11 mouse cellular contexts compared by ENCODE assay signal in genomic region chr13:109665803-109666403, GRCm38 (mm10).
DNase-seq lines count a peak whose midpoint lies in the region; ATAC-seq and TF ChIP-seq lines count a peak whose summit lies in the region.
"Had no signal": no experiment of that assay in that cellular context is flagged by ENCODE, and none has a peak within 500 bp of the region (broad histone marks: within the 10 kb centered on the region; RNA-seq: fewer than 3 reads in every experiment).

No protein-coding gene starts in this region.

- no peak for TF ChIP-seq RAD21 in MEL (IDR thresholded peaks at IDR 0.05; ENCODE audit: low read depth, low read length)

- peak; percentile 98 for ATAC-seq in liver, embryonic 15.5 days (ENCODE audit: insufficient read depth)

- peak overlapping the region; percentile 41 for H3K27ac ChIP-seq in kidney, adult 2 months (ENCODE audit: insufficient read depth, low read depth, low read length)
- H3K27ac ChIP-seq in MEL (ENCODE audit: control insufficient read depth, low read depth, low read length), result peak overlapping the region; percentile 73
- peak overlapping the region; percentile 49 for H3K27ac ChIP-seq in embryonic fibroblast, embryonic 13.5 days (ENCODE audit: insufficient read depth, low read length)
- H3K27ac ChIP-seq in liver, embryonic 15.5 days (replicated peaks), result peak overlapping the region; percentile 91
- H3K27ac ChIP-seq: embryonic facial prominence, embryonic 10.5 days; layer of hippocampus, adult 2 months had no signal

- peak overlapping the region; percentile 58 for H3K4me2 ChIP-seq in liver, embryonic 15.5 days

- WGBS in kidney, adult 2 months, result 79% methylated on average over 10 of the region's 10 CpGs
- WGBS in liver, embryonic 15.5 days (ENCODE audit: insufficient replicate concordance), result 16% methylated on average over 10 of the region's 10 CpGs

- H3K79me2 ChIP-seq in MEL (ENCODE audit: control insufficient read depth, insufficient read depth, low read length, poor library complexity), result no peaks in the 10 kb centered on the region

- peak; percentile 92 to 93 for TF ChIP-seq EP300 in MEL (IDR thresholded peaks at IDR 0.05; ENCODE audit: low read depth in 1 of 2, low read length in 2 of 2)

- H3K9me3 ChIP-seq in MEL (replicated peaks; ENCODE audit: insufficient read depth, low read length), result no peaks in the 10 kb centered on the region
- H3K9me3 ChIP-seq in liver, embryonic 15.5 days (replicated peaks), result no peaks in the 10 kb centered on the region
- H3K9me3 ChIP-seq: embryonic facial prominence, embryonic 10.5 days had no signal

- no peak overlapping the region for H3K4me3 ChIP-seq in kidney, adult 2 months (ENCODE audit: insufficient read depth, low read depth, low read length)
- peak overlapping the region; percentile 1 to 35; a peak in 2 of 4 replicates for H3K4me3 ChIP-seq in MEL (ENCODE audit: control insufficient read depth in 1 of 2, insufficient read depth in 1 of 2, low read depth in 2 of 2, low read length in 2 of 2)
- no peak overlapping the region for H3K4me3 ChIP-seq in embryonic fibroblast, embryonic 13.5 days (ENCODE audit: insufficient read depth, low read length)
- H3K4me3 ChIP-seq in liver, embryonic 15.5 days (replicated peaks), result 0 out of 2 replicates have a peak overlapping the region, but pooled peaks have one; percentile 6
- H3K4me3 ChIP-seq: embryonic facial prominence, embryonic 10.5 days; layer of hippocampus, adult 2 months had no signal

- TF ChIP-seq CTCF in kidney, adult 2 months (conservative IDR thresholded peaks at IDR 0.05; ENCODE audit: insufficient read depth, insufficient read length, low read depth, low read length), result no peak
- no peak for TF ChIP-seq CTCF in MEL (IDR thresholded peaks at IDR 0.05 in 2 of 3, conservative IDR thresholded peaks at IDR 0.05 in 1 of 3; ENCODE audit: control insufficient read depth in 1 of 3, insufficient read depth in 1 of 3, low read depth in 2 of 3, low read length in 3 of 3, poor library complexity in 1 of 3, severe bottlenecking in 1 of 3)
- TF ChIP-seq CTCF in embryonic fibroblast, embryonic 13.5 days (IDR thresholded peaks at IDR 0.05; ENCODE audit: borderline replicate concordance, insufficient read depth, low read length), result no peak

- no peaks in the 10 kb centered on the region for H3K36me3 ChIP-seq in kidney, adult 2 months (ENCODE audit: control insufficient read depth, insufficient read depth, low read length)
- peaks cover 0 to 23% of the 10 kb centered on the region in 2 experiments; a peak in 2 of 4 replicates for H3K36me3 ChIP-seq in MEL (ENCODE audit: control insufficient read depth in 1 of 2, insufficient read depth in 2 of 2, low read length in 2 of 2)
- H3K36me3 ChIP-seq in liver, embryonic 15.5 days (replicated peaks), result no peaks in the 10 kb centered on the region
- H3K36me3 ChIP-seq: embryonic facial prominence, embryonic 10.5 days had no signal

- no peak for DNase-seq in kidney, adult 2 months
- no peak for DNase-seq in kidney, postnatal 4 days
- DNase-seq in MEL (ENCODE audit: low read depth, low spot score), result peak; percentile 81
- DNase-seq in thymus, postnatal 14 days, result no peak
- no peak for DNase-seq in testis, postnatal 10 days (ENCODE audit: low spot score)
- DNase-seq in urinary bladder, adult 2 months (ENCODE audit: low spot score), result no peak
- DNase-seq: gastrocnemius, postnatal 14 days had no signal

- peak overlapping the region; percentile 25 for H3K9ac ChIP-seq in MEL (ENCODE audit: control insufficient read depth, low read depth, low read length, poor library complexity, severe bottlenecking)
- peak overlapping the region; percentile 36; the same call in 1 of the 2 replicates for H3K9ac ChIP-seq in liver, embryonic 15.5 days

- no peak for TF ChIP-seq POLR2A in kidney, adult 2 months (IDR thresholded peaks at IDR 0.05; ENCODE audit: low read depth, low read length)
- TF ChIP-seq POLR2A in MEL (IDR thresholded peaks at IDR 0.05; ENCODE audit: control insufficient read depth in 1 of 2, insufficient read depth in 1 of 2, low read depth in 1 of 2, low read length in 2 of 2, poor library complexity in 1 of 2), result 0 out of 4 replicates have a peak, but pooled peaks of 1 of the 2 experiments have one; percentile 24
- no peak for TF ChIP-seq POLR2A in embryonic fibroblast, embryonic 13.5 days (IDR thresholded peaks at IDR 0.05; ENCODE audit: low read depth, low read length)

- H3K27me3 ChIP-seq in kidney, adult 2 months (replicated peaks; ENCODE audit: control insufficient read depth, insufficient read depth, low read length), result no peaks in the 10 kb centered on the region
- no peaks in the 10 kb centered on the region for H3K27me3 ChIP-seq in MEL (ENCODE audit: control insufficient read depth in 1 of 2, insufficient read depth in 2 of 2, low read length in 2 of 2)
- no peaks in the 10 kb centered on the region for H3K27me3 ChIP-seq in liver, embryonic 15.5 days

- peaks cover 16% of the 10 kb centered on the region; the same call in 1 of the 2 replicates for H3K4me1 ChIP-seq in kidney, adult 2 months (ENCODE audit: control insufficient read depth, insufficient read depth, low read length)
- peaks cover 18 to 20% of the 10 kb centered on the region in 2 experiments for H3K4me1 ChIP-seq in MEL (ENCODE audit: control insufficient read depth in 1 of 2, insufficient read depth in 2 of 2, low read length in 2 of 2)
- H3K4me1 ChIP-seq in embryonic fibroblast, embryonic 13.5 days (ENCODE audit: control insufficient read depth, insufficient read depth, low read length), result peaks cover 26% of the 10 kb centered on the region
- peaks cover 72% of the 10 kb centered on the region for H3K4me1 ChIP-seq in liver, embryonic 15.5 days (replicated peaks)

TF ChIP-seq in MEL, 35 proteins besides CTCF, POLR2A, EP300 and RAD21:
- 0 out of 2 replicates have a peak, but pooled peaks have one; percentile 31 for TF ChIP-seq BHLHE40 (IDR thresholded peaks at IDR 0.05; ENCODE audit: borderline replicate concordance, low read depth, low read length)
- no peak for TF ChIP-seq UBTF (IDR thresholded peaks at IDR 0.05; ENCODE audit: borderline replicate concordance, insufficient read depth, low read depth, low read length)
- peak; percentile 90 for TF ChIP-seq ETS1 (IDR thresholded peaks at IDR 0.05; ENCODE audit: low read depth, low read length)
- TF ChIP-seq CHD1 (IDR thresholded peaks at IDR 0.05; ENCODE audit: low read depth, low read length), result no peak
- TF ChIP-seq MEF2A (IDR thresholded peaks at IDR 0.05; ENCODE audit: extremely low read depth, insufficient replicate concordance, low read depth, low read length, poor library complexity, severe bottlenecking), result no peak
- TF ChIP-seq SMC3 (IDR thresholded peaks at IDR 0.05; ENCODE audit: low read depth, low read length), result no peak
- peak; percentile 78 for TF ChIP-seq RCOR1 (IDR thresholded peaks at IDR 0.05; ENCODE audit: low read depth, low read length)
- TF ChIP-seq MAZ (IDR thresholded peaks at IDR 0.05; ENCODE audit: low read depth, low read length), result peak; percentile 81; the same call in 1 of the 2 replicates
- peak; percentile 50; the same call in 1 of the 2 replicates for TF ChIP-seq MYC (IDR thresholded peaks at IDR 0.05; ENCODE audit: low read depth, low read length)
- no peak for TF ChIP-seq ZMIZ1 (IDR thresholded peaks at IDR 0.05; ENCODE audit: low read depth, low read length)
- no peak for TF ChIP-seq USF2 (IDR thresholded peaks at IDR 0.05; ENCODE audit: borderline replicate concordance in 1 of 2, insufficient read depth in 1 of 2, low read depth in 1 of 2, low read length in 2 of 2)
- no peak for TF ChIP-seq ELF1 (IDR thresholded peaks at IDR 0.05; ENCODE audit: low read depth, low read length)
- TF ChIP-seq MYB (IDR thresholded peaks at IDR 0.05; ENCODE audit: low read depth, low read length), result peak; percentile 57; the same call in 1 of the 2 replicates
- TF ChIP-seq MXI1 (IDR thresholded peaks at IDR 0.05; ENCODE audit: low read depth, low read length), result peak; percentile 49; the same call in 1 of the 2 replicates
- 0 out of 2 replicates have a peak, but pooled peaks have one; percentile 15 for TF ChIP-seq KAT2A (conservative IDR thresholded peaks at IDR 0.05; ENCODE audit: low read depth, low read length)
- TF ChIP-seq MAX (IDR thresholded peaks at IDR 0.05; ENCODE audit: low read length), result no peak
- TF ChIP-seq POLR2AphosphoS5 (IDR thresholded peaks at IDR 0.05; ENCODE audit: borderline replicate concordance, low read depth, low read length), result no peak
- TF ChIP-seq CHD2 (IDR thresholded peaks at IDR 0.05; ENCODE audit: low read length), result 0 out of 2 replicates have a peak, but pooled peaks have one; percentile 12
- peak; percentile 71; the same call in 1 of the 2 replicates for TF ChIP-seq SIN3A (IDR thresholded peaks at IDR 0.05; ENCODE audit: low read length)
- peak; percentile 93 for TF ChIP-seq TCF12 (IDR thresholded peaks at IDR 0.05; ENCODE audit: low read depth, low read length)
- TF ChIP-seq ZKSCAN1 (IDR thresholded peaks at IDR 0.05; ENCODE audit: low read depth, low read length), result no peak
- peak; percentile 56 for TF ChIP-seq TAL1 (IDR thresholded peaks at IDR 0.05; ENCODE audit: low read length)
- peak; percentile 96 for TF ChIP-seq GATA1 (IDR thresholded peaks at IDR 0.05; ENCODE audit: low read depth, low read length)
- peak; percentile 11; the same call in 1 of the 2 replicates for TF ChIP-seq ZC3H11A (IDR thresholded peaks at IDR 0.05; ENCODE audit: low read depth, low read length)
- TF ChIP-seq HCFC1 (IDR thresholded peaks at IDR 0.05; ENCODE audit: low read depth, low read length), result no peak
- TF ChIP-seq TBP (IDR thresholded peaks at IDR 0.05; ENCODE audit: low read depth, low read length), result no peak
- TF ChIP-seq NELFE (IDR thresholded peaks at IDR 0.05; ENCODE audit: low read depth, low read length), result no peak
- TF ChIP-seq GABPA (IDR thresholded peaks at IDR 0.05; ENCODE audit: low read depth, low read length), result no peak
- no peak for TF ChIP-seq NRF1 (IDR thresholded peaks at IDR 0.05; ENCODE audit: insufficient read depth, low read depth, low read length, poor library complexity, severe bottlenecking)
- TF ChIP-seq E2F4 (IDR thresholded peaks at IDR 0.05; ENCODE audit: borderline replicate concordance, low read depth, low read length), result no peak
- no peak for TF ChIP-seq POLR2AphosphoS2 (IDR thresholded peaks at IDR 0.05; ENCODE audit: low read length)
- no peak for TF ChIP-seq USF1 (IDR thresholded peaks at IDR 0.05; ENCODE audit: low read depth, low read length)
- 0 out of 2 replicates have a peak, but pooled peaks have one; percentile 74 for TF ChIP-seq JUND (IDR thresholded peaks at IDR 0.05; ENCODE audit: low read depth, low read length)
- TF ChIP-seq MAFK (IDR thresholded peaks at IDR 0.05; ENCODE audit: borderline replicate concordance, low read depth, low read length), result no peak
- TF ChIP-seq ZNF384 (IDR thresholded peaks at IDR 0.05; ENCODE audit: low read depth, low read length), result no peak

Comparison
In these comparisons a context has a peak if more than half of its experiments do, and no peak if none do; other contexts are left out.
1. H3K27ac ChIP-seq: peak in every context shown above with its lines; median percentile 91 in liver, embryonic 15.5 days; 73 in MEL; 49 in embryonic fibroblast, embryonic 13.5 days; 41 in kidney, adult 2 months.
2. H3K4me3 ChIP-seq: peak in MEL (2 of 2) and liver, embryonic 15.5 days (single experiment); none in kidney, adult 2 months (single experiment) and embryonic fibroblast, embryonic 13.5 days (single experiment).